Mouse (Mus musculus) cortical plate, adult 2 months (tissue): ENCODE results near the gene Efl1.

ENCODE experiments used
- CTCF ChIP-seq: fragments of 200-500 bp; IDR thresholded peaks from 2 replicates; pipeline ENCODE4 v1.5.1; 2011; ENCODE audit warnings: mild to moderate bottlenecking, control low read depth, low read length; ENCODE audit not compliant: insufficient read depth; ENCODE audit errors: extremely low read depth
- POLR2A ChIP-seq: fragments of 200-500 bp; IDR thresholded peaks from 2 replicates; pipeline ENCODE4 v1.6.1; 2011; ENCODE audit warnings: mild to moderate bottlenecking, low read length, control low read depth; ENCODE audit not compliant: insufficient read depth; ENCODE audit errors: extremely low read depth

GRCm38 (mm10) chr7:82715210-82715911 lies 66.9 kb downstream of the Efl1 start:
- TF ChIP-seq POLR2A (no peak), CTCF (peak; percentile 72)
